ENCODE assay signal across 9 mouse cellular contexts in genomic region chr17:24902671-24903474, GRCm38 (mm10). TPM values are rescaled to one million over a fixed set of nuclear protein-coding genes. Genes with fewer than 3 reads are reported as not detected.
DNase-seq lines count a peak whose midpoint lies in the region; ATAC-seq and TF ChIP-seq lines count a peak whose summit lies in the region.
"Had no signal": no experiment of that assay in that cellular context is flagged by ENCODE, and none has a peak within 500 bp of the region (broad histone marks: within the 10 kb centered on the region; RNA-seq: fewer than 3 reads in every experiment).

No protein-coding gene starts in this region.

- DNase-seq in heart, adult 2 months = no peak
- no peak for DNase-seq in heart, postnatal 36 days
- peak; percentile 46 for DNase-seq in B cell, adult 2 months
- no peak for DNase-seq in brain, embryonic 14.5 days (ENCODE audit: low read depth)
- DNase-seq in kidney, postnatal 25 days = peak; percentile 56 to 73
- DNase-seq in gastrocnemius, postnatal 36 days = no peak

- TF ChIP-seq POLR2A in heart, adult 2 months (IDR thresholded peaks at IDR 0.05; ENCODE audit: insufficient read depth, low read depth, low read length) = no peak
- TF ChIP-seq POLR2A in brain, embryonic 14.5 days (IDR thresholded peaks at IDR 0.05; ENCODE audit: borderline replicate concordance, extremely low read depth, insufficient read depth, insufficient read length, poor library complexity, severe bottlenecking) = no peak

- H3K27ac ChIP-seq in heart, adult 2 months = no peak overlapping the region
- no peak overlapping the region for H3K27ac ChIP-seq in stomach, embryonic 16.5 days (ENCODE audit: low read length)
- H3K27ac ChIP-seq: limb, embryonic 13.5 days had no signal

- H3K9ac ChIP-seq in heart, adult 2 months (ENCODE audit: low read depth, low read length) = no peak overlapping the region
- H3K9ac ChIP-seq in stomach, embryonic 16.5 days (ENCODE audit: low read length) = no peak overlapping the region
- H3K9ac ChIP-seq: limb, embryonic 13.5 days had no signal

- ATAC-seq in stomach, embryonic 16.5 days (ENCODE audit: insufficient read depth, low FRiP score) = peak; percentile 33; the same call in 1 of the 2 replicates
- ATAC-seq in megakaryocyte, adult 5-6 weeks (ENCODE audit: poor library complexity, severe bottlenecking) = no peak

- peak; percentile 63 for TF ChIP-seq CTCF in heart, adult 2 months (IDR thresholded peaks at IDR 0.05)
- peak; percentile 40; the same call in 1 of the 2 replicates for TF ChIP-seq CTCF in brain, embryonic 14.5 days (IDR thresholded peaks at IDR 0.05; ENCODE audit: borderline replicate concordance, extremely low read depth, insufficient read depth, insufficient read length)

- H3K4me2 ChIP-seq in stomach, embryonic 16.5 days (ENCODE audit: low read depth, low read length) = no peak overlapping the region
- H3K4me2 ChIP-seq: limb, embryonic 13.5 days had no signal

- H3K9me3 ChIP-seq in stomach, embryonic 16.5 days (replicated peaks; ENCODE audit: control insufficient read depth, low read length) = no peaks in the 10 kb centered on the region
- H3K9me3 ChIP-seq: limb, embryonic 13.5 days had no signal

- no peaks in the 10 kb centered on the region for H3K36me3 ChIP-seq in heart, adult 2 months (ENCODE audit: control insufficient read depth, insufficient read depth, low read length)
- peaks cover 55% of the 10 kb centered on the region for H3K36me3 ChIP-seq in stomach, embryonic 16.5 days (ENCODE audit: control insufficient read depth, insufficient read depth, low read length)

- TF ChIP-seq EP300 in heart, adult 2 months (IDR thresholded peaks at IDR 0.05; ENCODE audit: insufficient read depth, low read depth, low read length) = no peak

- no peaks in the 10 kb centered on the region for H3K79me2 ChIP-seq in heart, adult 2 months (replicated peaks; ENCODE audit: control insufficient read depth, insufficient read depth, low read length)

- no peak overlapping the region for H3K4me3 ChIP-seq in heart, adult 2 months
- H3K4me3 ChIP-seq in stomach, embryonic 16.5 days (replicated peaks; ENCODE audit: low read length) = no peak overlapping the region
- H3K4me3 ChIP-seq: limb, embryonic 13.5 days had no signal

- intact Hi-C loops in heart, adult 2 months (cut with DNase I) = no loop called here
- intact Hi-C loops in heart, postnatal 36 days (cut with DNase I) = no loop called here
- intact Hi-C loops in gastrocnemius, postnatal 36 days (cut with DNase I) = loop anchor here (5.0 kb wide), 1 partner anchor 161 kb away; no protein-coding TSS in a partner anchor

- WGBS in heart, adult 2 months = 71% methylated on average over 9 of the region's 9 CpGs
- 72% methylated on average over 9 of the region's 9 CpGs for WGBS in stomach, embryonic 16.5 days

- no peaks in the 10 kb centered on the region for H3K27me3 ChIP-seq in heart, adult 2 months (ENCODE audit: control insufficient read depth, insufficient read depth, low read length)
- H3K27me3 ChIP-seq in stomach, embryonic 16.5 days (ENCODE audit: control insufficient read depth, insufficient read depth, low read length) = no peaks in the 10 kb centered on the region
- H3K27me3 ChIP-seq: limb, embryonic 13.5 days had no signal

- H3K4me1 ChIP-seq in heart, adult 2 months (ENCODE audit: control insufficient read depth, insufficient read depth, low read length) = peaks cover 2% of the 10 kb centered on the region
- H3K4me1 ChIP-seq in stomach, embryonic 16.5 days (ENCODE audit: control insufficient read depth, insufficient read depth, low read length) = no peaks in the 10 kb centered on the region

RNA-seq across cellular contexts. Expression of gene Nme3, which starts 6.6 kb away (rescaled TPM):
- total RNA-seq in heart, adult 2 months (2021) = 10 to 100 TPM; 30.7 to 37.7 TPM
- 46.4 and 55.2 TPM in 2 replicates for polyA plus RNA-seq in heart, adult 2 months (2012; rRNA removed)
- total RNA-seq in heart, postnatal 36 days (2021) = 10 to 100 TPM; 30.2 to 32.4 TPM
- polyA plus RNA-seq in brain, embryonic 14.5 days (2012; rRNA removed) = 71.5 and 91.4 TPM in 2 replicates
- polyA plus RNA-seq in stomach, embryonic 16.5 days (2015; fragmentation: Nextera tagmentation; extraction: Ambion mirVana) = 63.1 and 64.8 TPM in 2 replicates
- total RNA-seq in gastrocnemius, postnatal 36 days (2021) = 10 to 100 TPM; 10.3 to 11.7 TPM
- total RNA-seq in megakaryocyte, adult 5-6 weeks (2015) = 27.2 and 28.2 TPM in 2 replicates
- total RNA-seq in megakaryocyte, adult 5-6 weeks (2017) = 40.9 and 45.5 TPM in 2 replicates

RNA-seq across cellular contexts. Expression of gene Mrps34, which starts 8.0 kb away (rescaled TPM):
- total RNA-seq in heart, adult 2 months (2021) = 100 to 1,000 TPM in 1 of 2 experiments, 10 to 100 TPM in 1; 95.6 to 102 TPM
- 102 and 133 TPM in 2 replicates for polyA plus RNA-seq in heart, adult 2 months (2012; rRNA removed)
- total RNA-seq in heart, postnatal 36 days (2021) = 100 to 1,000 TPM; 103 to 113 TPM
- polyA plus RNA-seq in brain, embryonic 14.5 days (2012; rRNA removed) = 94.6 and 120 TPM in 2 replicates
- 91.2 and 96.2 TPM in 2 replicates for polyA plus RNA-seq in stomach, embryonic 16.5 days (2015; fragmentation: Nextera tagmentation; extraction: Ambion mirVana)
- 10 to 100 TPM; 84.6 to 90.2 TPM for total RNA-seq in gastrocnemius, postnatal 36 days (2021)
- 30.0 and 30.1 TPM in 2 replicates for total RNA-seq in megakaryocyte, adult 5-6 weeks (2015)
- 12.9 and 18.9 TPM in 2 replicates for total RNA-seq in megakaryocyte, adult 5-6 weeks (2017)

RNA-seq across cellular contexts. Expression of gene Eme2, which starts 8.0 kb away (rescaled TPM):
- 10 to 100 TPM; 16.9 to 18.3 TPM for total RNA-seq in heart, adult 2 months (2021)
- polyA plus RNA-seq in heart, adult 2 months (2012; rRNA removed) = 19.3 and 20.3 TPM in 2 replicates
- 10 to 100 TPM; 18.8 to 19.0 TPM for total RNA-seq in heart, postnatal 36 days (2021)
- polyA plus RNA-seq in brain, embryonic 14.5 days (2012; rRNA removed) = 41.0 and 50.3 TPM in 2 replicates
- 32.3 and 33.5 TPM in 2 replicates for polyA plus RNA-seq in stomach, embryonic 16.5 days (2015; fragmentation: Nextera tagmentation; extraction: Ambion mirVana)
- 10 to 100 TPM in 1 of 2 experiments, 1 to 10 TPM in 1; 9.3 to 10.2 TPM for total RNA-seq in gastrocnemius, postnatal 36 days (2021)
- total RNA-seq in megakaryocyte, adult 5-6 weeks (2015) = 2.2 and 5.8 TPM in 2 replicates
- total RNA-seq in megakaryocyte, adult 5-6 weeks (2017) = 13.5 and 17.4 TPM in 2 replicates

RNA-seq across cellular contexts. Expression of gene Spsb3, which starts 16.4 kb away (rescaled TPM):
- 10 to 100 TPM; 30.4 to 33.8 TPM for total RNA-seq in heart, adult 2 months (2021)
- polyA plus RNA-seq in heart, adult 2 months (2012; rRNA removed) = 47.0 and 66.2 TPM in 2 replicates
- 10 to 100 TPM; 26.3 to 28.0 TPM for total RNA-seq in heart, postnatal 36 days (2021)
- polyA plus RNA-seq in brain, embryonic 14.5 days (2012; rRNA removed) = 84.5 and 105 TPM in 2 replicates
- 31.5 and 32.7 TPM in 2 replicates for polyA plus RNA-seq in stomach, embryonic 16.5 days (2015; fragmentation: Nextera tagmentation; extraction: Ambion mirVana)
- total RNA-seq in gastrocnemius, postnatal 36 days (2021) = 10 to 100 TPM; 25.4 to 31.0 TPM
- 17.1 and 19.8 TPM in 2 replicates for total RNA-seq in megakaryocyte, adult 5-6 weeks (2015)
- 11.1 and 11.9 TPM in 2 replicates for total RNA-seq in megakaryocyte, adult 5-6 weeks (2017)

RNA-seq across cellular contexts. Expression of gene Nubp2, which starts 16.7 kb away (rescaled TPM):
- total RNA-seq in heart, adult 2 months (2021) = 10 to 100 TPM; 18.2 to 22.7 TPM
- polyA plus RNA-seq in heart, adult 2 months (2012; rRNA removed) = 17.8 and 17.9 TPM in 2 replicates
- 10 to 100 TPM; 20.0 to 22.4 TPM for total RNA-seq in heart, postnatal 36 days (2021)
- 29.5 and 36.3 TPM in 2 replicates for polyA plus RNA-seq in brain, embryonic 14.5 days (2012; rRNA removed)
- 44.1 and 47.9 TPM in 2 replicates for polyA plus RNA-seq in stomach, embryonic 16.5 days (2015; fragmentation: Nextera tagmentation; extraction: Ambion mirVana)
- total RNA-seq in gastrocnemius, postnatal 36 days (2021) = 10 to 100 TPM; 10.0 TPM
- total RNA-seq in megakaryocyte, adult 5-6 weeks (2015) = 74.4 and 76.3 TPM in 2 replicates
- total RNA-seq in megakaryocyte, adult 5-6 weeks (2017) = 39.8 and 43.2 TPM in 2 replicates

Comparison
In these comparisons a context has a peak if more than half of its experiments do, and no peak if none do; other contexts are left out.
1. DNase-seq: peak in B cell, adult 2 months (2 of 2) and kidney, postnatal 25 days (2 of 2); none in heart, adult 2 months (0 of 2), heart, postnatal 36 days (0 of 2), brain, embryonic 14.5 days (single experiment) and gastrocnemius, postnatal 36 days (0 of 2).